Mouse (Mus musculus) cortical plate, adult 2 months (tissue): ENCODE results near the gene Gnb5. TPM values are rescaled to one million over a fixed set of nuclear protein-coding genes. Genes with fewer than 3 reads are reported as not detected.
A peak's percentile ranks its signal among the peaks of the same experiment; 100 is the strongest.

Experiments
- H3K27ac ChIP-seq: fragments of 200-500 bp; 2 replicates; pipeline ENCODE4 v1.5.1; 2012; ENCODE audit warnings: low read length, control low read depth, inconsistent platforms; ENCODE audit not compliant: insufficient read depth
- H3K4me1 ChIP-seq: fragments of 200-500 bp; 2 replicates; pipeline ENCODE4 v1.6.1; 2011; ENCODE audit warnings: low read length; ENCODE audit not compliant: control insufficient read depth, insufficient read depth
- H3K4me3 ChIP-seq: fragments of 200-500 bp; 2 replicates; pipeline ENCODE4 v1.5.1; 2011; ENCODE audit warnings: mild to moderate bottlenecking, low read length, control low read depth; ENCODE audit not compliant: insufficient read depth
- CTCF ChIP-seq: fragments of 200-500 bp; IDR thresholded peaks from 2 replicates; pipeline ENCODE4 v1.5.1; 2011; ENCODE audit warnings: mild to moderate bottlenecking, control low read depth, low read length; ENCODE audit not compliant: insufficient read depth; ENCODE audit errors: extremely low read depth
- POLR2A ChIP-seq: fragments of 200-500 bp; IDR thresholded peaks from 2 replicates; pipeline ENCODE4 v1.6.1; 2011; ENCODE audit warnings: mild to moderate bottlenecking, low read length, control low read depth; ENCODE audit not compliant: insufficient read depth; ENCODE audit errors: extremely low read depth
- polyA plus RNA-seq: library from polyadenylated mRNA; depleted of rRNA; stranded (reverse); fragments of >200 nt; gene quantifications from 2 replicates; pipeline ENCODE4 v1.2.3, GENCODE M21; 2012

Gene Gnb5
- polyA plus RNA-seq, 1 experiment, result 172 TPM

DNA sequence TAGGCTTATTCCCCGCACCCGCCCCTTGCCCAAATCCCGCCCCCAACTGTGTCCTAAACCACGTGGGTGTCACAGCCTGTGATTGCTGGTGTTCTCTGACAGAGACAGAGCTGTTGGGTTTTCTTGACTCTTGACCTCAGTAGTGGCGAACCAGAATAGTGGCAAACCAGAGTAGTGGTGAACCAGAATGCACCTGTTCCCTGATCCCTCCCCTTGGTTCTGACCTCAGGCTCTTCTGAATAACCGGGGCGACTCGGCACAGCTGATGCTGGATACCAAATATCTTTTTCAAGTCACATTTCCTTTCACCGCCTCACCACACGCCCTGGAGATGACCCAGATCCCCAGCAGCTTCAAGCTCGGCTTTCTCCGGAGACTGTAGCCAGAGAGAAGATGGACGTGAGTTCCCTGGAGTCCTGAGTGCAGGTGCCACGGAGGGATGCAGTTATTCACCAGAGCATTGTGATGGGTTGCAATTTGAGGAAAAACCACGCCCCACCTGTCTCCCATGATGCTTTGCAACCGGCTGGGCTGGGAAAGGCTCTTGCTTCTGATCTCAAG, 2.3 kb upstream of the Gnb5 start:
- TF ChIP-seq POLR2A (no peak), CTCF (no peak)
- Histone ChIP-seq H3K27ac (no peak overlapping the region), H3K4me3 (no peak overlapping the region), H3K4me1 (no peaks in the 10 kb centered on the region)

DNA sequence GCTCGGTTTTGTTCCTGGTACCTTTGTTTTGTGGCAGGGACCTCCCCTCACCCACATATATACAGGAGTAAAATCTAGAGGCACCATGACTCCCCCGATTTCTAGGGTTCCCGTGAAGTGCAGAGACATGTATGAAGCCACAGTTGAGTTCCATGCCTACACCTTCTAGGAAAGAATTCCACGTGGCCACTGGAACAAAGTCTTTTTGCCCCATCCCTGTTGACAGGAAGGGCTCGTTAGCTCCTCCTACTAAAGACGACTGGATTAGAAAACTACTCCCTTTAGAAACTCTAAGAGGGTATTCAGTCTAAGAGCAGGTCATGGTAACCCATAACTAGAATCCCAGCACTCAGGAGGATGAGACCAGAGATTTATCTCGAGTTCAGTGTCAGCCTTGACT, 1.8 kb upstream of the Gnb5 start:
- H3K27ac ChIP-seq, result no peak overlapping the region
- H3K4me1 ChIP-seq, result no peaks in the 10 kb centered on the region
- H3K4me3 ChIP-seq, result no peak overlapping the region
- no peak for TF ChIP-seq POLR2A
- no peak for TF ChIP-seq CTCF

DNA sequence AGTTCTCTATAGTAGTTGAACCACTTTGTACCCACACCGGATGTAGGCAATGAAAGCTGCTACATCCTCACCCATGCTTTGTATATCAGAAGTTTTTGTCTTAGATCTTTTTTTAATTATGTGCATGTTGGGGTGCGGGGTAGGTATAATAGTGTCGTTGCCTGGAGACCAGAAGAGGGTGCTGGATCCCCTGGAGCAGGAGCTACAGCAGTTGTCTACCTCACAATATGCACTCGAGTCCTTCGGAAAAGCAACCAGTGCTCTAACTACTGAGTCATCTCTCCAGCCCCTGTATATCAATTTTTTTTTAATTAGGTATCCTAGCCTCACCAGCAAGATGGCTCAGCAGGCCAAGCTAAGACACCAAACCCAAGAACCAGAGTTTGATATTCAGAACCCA, 927 bp downstream of the Gnb5 start:
- no peak overlapping the region for H3K27ac ChIP-seq
- H3K4me1 ChIP-seq, result no peaks in the 10 kb centered on the region
- no peak overlapping the region for H3K4me3 ChIP-seq
- TF ChIP-seq CTCF (no peak), POLR2A (no peak)

DNA sequence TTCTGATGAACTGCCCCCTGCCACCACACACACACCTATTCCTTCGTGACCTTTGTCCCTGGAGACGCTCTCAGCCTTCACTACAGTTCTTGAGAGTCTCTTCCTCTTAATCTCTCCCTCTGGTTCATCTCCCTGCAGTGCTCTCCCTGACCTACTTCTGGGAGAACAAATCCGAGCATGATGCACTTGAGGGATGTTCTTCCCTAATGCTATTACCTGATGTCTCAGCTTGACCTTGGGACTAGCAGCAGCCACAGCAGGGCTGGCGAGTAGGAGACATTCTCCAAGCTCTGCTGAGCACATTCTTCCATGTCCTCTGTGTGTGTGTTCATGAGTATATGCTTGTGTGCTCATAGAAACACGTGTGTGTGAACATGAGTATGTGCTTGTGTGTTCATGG, 2.5 kb downstream of the Gnb5 start:
- no peaks in the 10 kb centered on the region for H3K4me1 ChIP-seq

DNA sequence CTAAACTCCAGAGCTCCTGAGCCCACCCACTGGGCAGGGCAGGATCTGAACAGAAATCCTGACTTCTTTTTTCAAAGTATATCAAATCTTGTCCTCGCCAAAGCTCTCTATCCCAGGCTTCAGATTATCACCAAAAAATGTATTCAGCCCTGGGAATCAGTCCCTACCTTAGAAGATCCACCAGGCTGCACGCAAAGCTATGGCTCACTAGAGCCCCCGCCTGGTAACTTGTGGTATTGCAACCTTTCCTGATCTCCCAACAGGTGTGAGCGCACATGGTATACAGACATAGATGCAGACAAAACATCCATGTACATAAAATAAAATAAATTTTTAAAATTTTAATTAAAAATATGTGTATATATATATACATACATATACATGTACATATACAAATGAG, 5.9 kb downstream of the Gnb5 start:
- Histone ChIP-seq H3K4me1 (peaks cover 7% of the 10 kb centered on the region), H3K27ac (no peak overlapping the region), H3K4me3 (no peak overlapping the region)
- no peak for TF ChIP-seq POLR2A
- TF ChIP-seq CTCF, result peak; percentile 80

More for the DNA sequence above, 2.5 kb downstream of the Gnb5 start:
- no peak overlapping the region for H3K4me3 ChIP-seq
- TF ChIP-seq POLR2A (no peak), CTCF (no peak)
- H3K27ac ChIP-seq, result no peak overlapping the region

GRCm38 (mm10) chr9:75313138-75313831, 7.2 kb downstream of the Gnb5 start:
- TF ChIP-seq POLR2A, result no peak
- no peak for TF ChIP-seq CTCF
- Histone ChIP-seq H3K4me1 (peaks cover 9% of the 10 kb centered on the region), H3K4me3 (peak overlapping the region; percentile 87), H3K27ac (0 out of 2 replicates have a peak overlapping the region, but pooled peaks have one; percentile 67)

- Histone ChIP-seq H3K4me1 (peaks cover 13% of the 10 kb centered on the region), H3K27ac (peak overlapping the region; percentile 94), H3K4me3 (peak overlapping the region; percentile 87)
- peak; percentile 37; the same call in 1 of the 2 replicates for TF ChIP-seq POLR2A
- TF ChIP-seq CTCF, result no peak
These were observed 7.9 kb downstream of the Gnb5 start for GRCm38 (mm10) chr9:75313832-75314516.

- H3K4me1 ChIP-seq, result peaks cover 15% of the 10 kb centered on the region
- TF ChIP-seq CTCF (no peak), POLR2A (no peak)
- H3K4me3 ChIP-seq, result peak overlapping the region; percentile 87
- peak overlapping the region; percentile 94 for H3K27ac ChIP-seq
These were observed 8.5 kb downstream of the Gnb5 start for GRCm38 (mm10) chr9:75314517-75315105.

GRCm38 (mm10) chr9:75315238-75315637, 9.2 kb downstream of the Gnb5 start:
- peak overlapping the region; percentile 87 for H3K4me3 ChIP-seq
- no peak overlapping the region for H3K27ac ChIP-seq
- no peak for TF ChIP-seq CTCF
- TF ChIP-seq POLR2A, result no peak
- peaks cover 18% of the 10 kb centered on the region for H3K4me1 ChIP-seq

GRCm38 (mm10) chr9:75316771-75317170, 10.7 kb downstream of the Gnb5 start:
- H3K4me1 ChIP-seq, result peaks cover 24% of the 10 kb centered on the region
- TF ChIP-seq POLR2A, result no peak
- TF ChIP-seq CTCF, result no peak
- no peak overlapping the region for H3K4me3 ChIP-seq
- H3K27ac ChIP-seq, result no peak overlapping the region

DNA sequence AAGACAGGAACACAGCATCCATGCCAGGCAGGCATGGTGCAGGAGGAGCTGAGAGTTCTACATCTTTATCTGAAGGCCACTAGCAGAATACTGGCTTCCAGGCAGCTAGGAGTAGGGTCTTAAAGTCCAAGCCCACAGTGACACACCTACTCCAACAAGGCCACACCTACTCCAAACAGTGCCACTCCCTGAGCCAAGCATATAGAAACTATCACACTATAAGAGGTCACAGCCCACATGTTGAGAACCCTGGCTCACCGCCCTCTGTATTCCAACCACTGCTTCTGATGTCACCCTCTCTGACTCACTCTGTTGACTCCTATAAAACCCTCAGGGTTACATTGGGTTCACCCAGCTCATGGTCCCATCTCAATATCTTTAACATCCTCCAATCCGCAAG, 12.1 kb downstream of the Gnb5 start:
- peaks cover 31% of the 10 kb centered on the region for H3K4me1 ChIP-seq
- no peak overlapping the region for H3K4me3 ChIP-seq
- no peak overlapping the region for H3K27ac ChIP-seq
- TF ChIP-seq POLR2A, result no peak
- TF ChIP-seq CTCF, result no peak
